Mouse (Mus musculus) urinary bladder, postnatal 14 days (tissue): ENCODE results near the gene Spsb3.

Experiments used
- DNase-seq: peaks from one replicate; pipeline ENCODE4 v3.0.0; 2021; ENCODE audit warnings: low spot score

The Spsb3 gene

DNA sequence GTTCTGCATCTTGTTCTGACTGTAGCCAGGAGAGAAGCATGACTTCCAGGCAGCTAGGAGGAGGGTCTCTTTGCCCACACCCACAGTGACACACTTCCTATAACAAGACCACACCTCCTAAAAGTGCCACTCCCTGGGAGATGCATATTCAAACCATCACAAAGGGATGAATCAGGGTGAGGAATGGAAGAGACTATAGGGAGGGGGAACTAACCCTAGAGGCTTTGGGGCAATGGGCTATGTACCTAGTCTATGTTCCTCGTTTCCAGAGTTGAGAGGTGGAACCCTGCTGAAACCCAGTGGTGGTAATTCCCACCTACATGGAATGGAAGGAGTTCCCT lies 12.1 kb upstream of the Spsb3 start:
- no peak for DNase-seq

DNA sequence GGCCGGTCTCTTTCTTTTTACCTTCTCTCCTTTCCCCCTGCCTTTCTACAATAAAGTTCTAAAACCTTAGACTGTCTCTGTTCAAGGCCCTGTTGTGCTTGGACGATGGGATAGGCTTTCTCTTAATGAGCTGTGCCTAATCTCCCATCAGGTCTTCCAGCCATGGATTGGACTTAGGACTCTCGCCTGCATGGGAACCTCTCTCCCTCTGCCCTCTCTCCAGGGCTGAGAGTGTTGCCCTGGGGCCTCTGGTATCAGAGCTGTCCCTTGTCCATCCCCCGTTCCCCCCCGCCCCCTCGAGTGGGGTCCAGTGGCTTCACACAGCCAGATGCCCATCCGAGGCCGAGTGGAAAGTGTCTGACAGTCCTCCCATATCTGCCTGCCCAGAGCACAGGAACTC lies 11.5 kb upstream of the Spsb3 start:
- no peak for DNase-seq

DNA sequence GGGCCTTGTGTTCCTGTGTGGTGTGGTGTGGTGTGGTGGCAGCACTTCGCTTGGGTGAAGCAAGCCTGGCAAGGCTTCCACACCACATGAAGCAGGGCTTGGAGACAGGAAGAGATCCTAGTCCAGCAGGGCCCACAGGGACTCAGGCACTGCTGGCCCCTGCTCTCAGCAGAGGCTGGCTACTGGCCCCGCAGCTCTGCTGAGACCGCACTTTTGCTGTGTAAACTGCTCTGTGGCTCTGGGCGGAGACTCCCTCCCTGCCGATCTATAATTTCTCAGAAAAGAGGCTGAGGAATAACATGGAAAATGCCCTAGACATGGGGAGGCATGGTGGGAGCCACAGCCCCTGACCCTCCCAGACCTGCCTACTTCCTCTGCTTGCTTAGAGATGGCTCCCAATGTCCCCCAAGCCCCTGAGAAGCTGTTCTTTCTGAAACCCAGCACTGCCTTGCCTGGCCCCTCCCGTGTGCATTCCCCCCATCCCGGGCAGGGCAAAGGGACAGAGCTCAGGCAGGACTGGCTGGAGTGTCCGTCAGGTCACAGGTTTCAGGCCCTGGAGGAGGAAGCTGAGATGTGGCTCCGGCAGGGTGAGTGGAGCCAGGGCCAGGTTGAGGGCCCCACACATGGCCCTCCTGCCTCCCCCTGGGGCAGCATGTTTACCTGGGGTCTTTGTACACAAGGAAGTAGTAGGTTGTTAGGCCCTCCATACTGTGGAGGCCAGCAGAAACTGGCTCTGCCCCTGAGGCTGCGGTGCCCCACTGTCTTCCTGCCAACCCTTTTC lies 8.9 kb upstream of the Spsb3 start:
- no peak for DNase-seq

DNA sequence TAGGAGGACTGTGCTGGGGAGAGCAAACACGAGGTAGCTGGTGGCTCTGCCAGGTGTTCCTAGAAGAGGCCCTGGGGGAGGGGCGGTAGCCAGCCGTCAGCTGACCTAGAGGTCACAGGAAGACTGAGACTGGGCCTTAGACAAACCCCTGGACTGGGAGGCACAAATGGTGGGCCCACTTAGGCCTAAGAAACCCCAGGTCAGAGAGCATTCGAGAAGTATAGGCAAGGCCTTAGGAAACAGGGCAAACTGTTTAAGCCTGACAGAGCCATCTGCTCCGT lies 8.4 kb upstream of the Spsb3 start:
- no peak for DNase-seq

DNA sequence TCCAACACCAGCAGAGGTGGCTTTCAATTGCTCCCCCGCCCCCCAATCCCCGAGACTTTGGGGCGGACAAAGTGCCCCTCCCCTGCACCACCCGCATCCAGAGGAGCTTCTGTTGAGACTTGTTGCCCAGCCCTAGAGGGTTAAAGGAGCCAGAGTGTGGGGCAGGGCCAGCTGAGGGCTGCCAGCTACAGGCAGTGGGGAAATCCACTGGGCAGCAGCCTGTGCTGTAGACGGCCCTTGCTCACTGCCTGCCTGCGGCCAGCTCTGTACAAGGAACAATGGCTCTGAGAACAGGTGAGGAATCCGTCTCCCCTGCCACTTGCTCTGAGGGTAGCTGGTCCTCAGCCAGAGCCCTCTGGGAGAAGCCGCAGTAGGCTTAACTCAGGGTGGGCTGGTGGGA lies 7.9 kb upstream of the Spsb3 start:
- no peak for DNase-seq

DNA sequence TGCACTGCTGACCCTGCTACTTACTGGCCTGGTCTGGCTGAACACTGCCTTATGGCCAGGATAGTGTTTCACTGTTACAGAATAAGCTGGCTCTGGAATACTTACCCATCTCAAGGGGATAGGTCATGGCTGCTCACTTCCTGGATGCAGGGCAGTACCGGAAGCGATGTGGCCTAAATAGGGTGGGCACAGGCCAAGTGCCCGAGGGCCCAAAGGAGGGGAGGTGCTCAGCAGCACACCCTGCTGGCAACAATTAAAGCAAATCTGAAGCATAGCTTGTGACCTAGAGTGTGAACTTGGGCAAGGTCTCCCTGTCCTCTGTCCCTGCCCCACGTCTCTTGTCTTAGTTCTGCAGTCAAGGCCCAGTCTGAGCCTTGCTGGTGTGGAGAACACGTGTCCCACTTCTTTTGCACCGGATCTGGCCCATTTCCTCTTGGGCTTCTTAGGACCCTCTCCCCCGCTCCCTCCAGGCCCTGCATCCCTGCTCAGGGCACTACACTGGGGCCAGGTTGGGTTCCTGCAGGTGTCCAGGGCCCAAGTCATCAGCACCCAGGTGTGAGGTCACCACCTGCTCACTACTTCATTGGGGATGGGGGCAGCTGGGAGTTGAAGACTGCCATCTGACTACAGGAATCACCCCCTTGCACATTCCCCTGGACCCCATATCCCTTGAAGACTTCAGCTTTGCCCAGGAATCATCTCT lies 4.6 kb upstream of the Spsb3 start:
- no peak for DNase-seq

DNA sequence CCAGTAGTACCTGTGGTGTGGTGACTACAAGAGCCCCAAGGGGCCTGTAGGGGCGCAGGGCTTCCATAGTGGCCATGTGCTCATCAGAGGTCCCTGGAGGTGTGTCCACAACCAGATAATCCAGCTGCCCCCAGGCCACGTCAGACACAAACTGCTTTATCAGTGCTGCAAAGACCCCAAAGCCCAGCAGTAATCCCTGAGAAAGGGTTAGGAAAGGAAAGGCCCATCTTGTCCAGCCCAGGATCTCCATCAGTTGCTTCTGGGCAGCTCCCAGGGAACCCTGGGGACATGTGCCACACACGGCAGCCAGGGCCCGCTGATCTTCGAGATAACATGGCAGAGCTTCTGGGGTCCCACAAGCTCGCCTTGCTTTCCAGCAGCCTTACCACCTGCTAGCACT lies 2.1 kb upstream of the Spsb3 start:
- no peak for DNase-seq

DNA sequence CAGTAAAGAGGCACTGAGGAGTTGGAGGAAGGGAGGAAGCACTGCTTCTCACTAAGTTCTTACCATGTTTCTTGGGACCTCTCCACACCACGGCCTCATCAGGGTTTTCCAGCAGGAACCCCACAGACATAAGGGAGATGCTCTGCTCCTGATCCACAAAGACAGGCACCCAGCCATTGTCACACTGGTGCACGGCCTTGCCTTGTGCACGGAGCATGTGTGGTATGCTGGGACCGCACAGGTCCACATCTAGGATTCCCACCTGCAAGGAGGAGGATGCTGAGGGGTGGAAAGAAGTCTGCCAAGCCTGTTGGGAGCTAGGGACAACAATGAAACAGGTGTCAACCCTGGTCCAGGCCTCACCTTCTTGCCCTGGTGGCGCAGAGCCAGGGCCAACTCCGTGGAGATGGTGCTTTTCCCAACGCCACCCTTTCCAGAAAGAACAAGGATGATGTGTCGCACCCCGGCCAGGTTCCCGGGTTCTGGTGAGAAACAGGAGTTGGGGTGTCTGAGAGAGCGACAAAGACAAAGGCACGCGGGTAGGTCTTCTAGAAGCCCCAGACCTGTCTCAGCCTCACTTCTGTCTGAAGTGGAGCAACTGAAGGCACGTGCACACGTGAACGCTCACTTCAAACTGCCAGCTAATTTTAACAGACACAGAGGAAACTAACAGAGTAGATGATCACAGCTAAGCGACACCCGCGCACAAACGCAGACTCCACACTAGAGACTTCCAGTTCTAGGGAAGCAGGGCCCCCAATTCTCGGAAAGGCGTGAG lies 898 bp upstream of the Spsb3 start:
- DNase-seq, result no peak

DNA sequence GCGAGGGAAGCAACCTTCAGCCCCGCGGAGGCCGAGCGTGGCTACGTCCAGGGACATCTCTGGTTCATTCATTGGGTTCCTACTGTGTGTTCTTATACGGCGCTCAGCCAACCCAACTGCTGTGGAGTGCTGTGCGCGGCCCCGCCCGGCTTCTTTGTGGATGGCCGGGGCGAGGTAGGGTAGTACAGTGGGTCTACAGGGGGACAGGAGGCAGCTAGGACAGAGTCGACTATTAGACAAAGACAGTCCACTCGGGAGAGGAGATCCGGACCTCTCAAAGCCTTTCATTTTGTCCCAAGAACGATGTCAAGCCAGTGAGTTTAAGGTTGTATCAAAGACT lies 459 bp downstream of the Spsb3 start:
- DNase-seq, result no peak

DNA sequence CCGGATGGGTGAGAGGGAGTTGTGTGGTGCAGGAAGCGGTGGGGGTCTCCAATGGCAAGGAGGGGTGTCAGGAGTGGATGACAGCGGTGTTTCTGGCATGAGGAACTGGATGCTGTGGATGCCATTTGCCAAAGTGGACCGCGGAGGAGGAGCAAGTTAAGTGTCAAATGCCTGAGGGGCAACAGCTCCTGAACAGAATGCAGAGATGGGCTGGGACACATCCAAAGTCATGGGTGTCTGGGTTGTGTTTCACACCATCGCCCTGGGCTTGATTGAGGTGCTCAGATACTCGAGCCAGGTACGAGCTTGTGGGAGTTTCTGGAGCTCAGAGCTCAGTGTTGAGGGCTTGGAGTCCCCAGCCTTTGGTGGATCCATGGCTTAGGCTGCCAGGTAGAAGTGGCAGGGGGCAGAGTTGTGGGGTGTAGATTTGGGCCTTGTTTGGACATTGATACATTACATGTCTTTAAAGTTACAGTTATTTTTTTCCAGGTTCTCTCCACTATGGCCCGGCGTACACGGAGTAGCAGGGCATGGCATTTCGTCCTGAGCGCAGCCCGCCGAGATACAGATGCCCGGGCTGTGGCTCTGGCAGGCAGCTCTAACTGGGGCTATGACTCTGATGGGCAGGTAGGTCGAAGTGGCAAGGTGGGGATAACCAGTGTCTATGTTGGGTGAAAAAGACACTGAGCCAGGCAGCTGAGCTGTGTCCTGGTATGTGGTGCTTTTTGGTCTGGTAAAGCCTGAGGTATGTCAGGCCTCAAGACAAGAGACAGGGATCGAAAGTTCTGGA lies 1.0 kb downstream of the Spsb3 start:
- DNase-seq, result no peak

DNA sequence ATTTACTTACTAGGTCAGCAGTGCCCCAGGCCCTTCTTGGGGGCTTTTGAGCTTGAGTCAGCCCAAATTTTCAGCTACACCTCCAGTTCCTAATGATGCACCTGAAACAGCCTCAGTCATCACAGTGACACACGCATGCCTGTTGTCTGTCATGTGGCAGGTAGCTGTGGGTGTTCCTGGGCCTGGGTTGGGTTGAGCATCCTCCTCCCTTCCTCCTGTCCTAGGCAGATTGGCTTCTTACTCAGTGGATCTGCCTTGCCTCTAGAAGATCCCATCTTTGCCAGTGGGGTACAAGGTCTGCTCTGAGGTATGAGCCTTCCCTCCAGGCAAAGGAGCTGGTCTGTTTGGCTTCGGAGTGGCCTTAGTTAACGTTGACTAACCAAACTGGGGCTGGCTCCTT lies 2.4 kb downstream of the Spsb3 start:
- no peak for DNase-seq

DNA sequence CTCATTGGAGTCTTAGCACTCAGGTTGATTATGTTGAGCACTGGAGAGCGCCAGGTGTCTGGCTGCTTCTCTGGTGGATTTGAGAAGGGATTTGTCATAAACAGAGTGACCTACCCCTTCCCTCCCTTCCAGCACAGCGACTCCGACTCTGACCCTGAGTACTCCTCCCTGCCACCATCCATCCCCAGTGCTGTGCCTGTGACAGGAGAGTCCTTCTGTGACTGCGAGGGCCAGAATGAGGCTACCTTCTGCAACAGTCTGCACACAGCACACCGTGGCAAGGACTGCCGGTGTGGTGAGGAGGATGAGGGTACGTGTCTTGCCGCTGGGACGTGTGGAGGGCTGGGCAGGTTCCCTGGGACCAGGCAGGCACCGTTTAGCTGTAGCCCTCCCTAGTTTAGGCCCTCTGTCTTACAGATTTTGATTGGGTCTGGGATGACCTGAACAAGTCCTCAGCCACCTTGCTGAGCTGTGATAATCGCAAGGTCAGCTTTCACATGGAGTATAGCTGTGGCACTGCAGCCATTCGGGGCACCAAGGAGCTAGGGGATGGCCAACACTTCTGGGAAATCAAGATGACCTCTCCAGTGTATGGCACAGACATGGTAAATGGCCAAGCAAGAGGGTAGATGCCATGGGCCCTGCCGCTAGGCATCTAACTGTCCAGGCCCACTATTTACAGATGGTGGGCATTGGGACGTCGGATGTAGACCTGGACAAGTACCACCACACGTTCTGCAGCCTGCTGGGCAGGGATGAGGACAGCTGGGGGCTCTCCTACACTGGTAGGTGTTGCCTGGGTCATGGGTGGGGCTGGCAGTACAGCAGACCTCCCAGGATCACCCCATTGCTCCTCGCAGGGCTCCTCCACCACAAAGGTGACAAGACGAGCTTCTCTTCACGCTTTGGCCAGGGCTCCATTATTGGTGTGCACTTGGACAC lies 4.0 kb downstream of the Spsb3 start:
- DNase-seq, result no peak

DNA sequence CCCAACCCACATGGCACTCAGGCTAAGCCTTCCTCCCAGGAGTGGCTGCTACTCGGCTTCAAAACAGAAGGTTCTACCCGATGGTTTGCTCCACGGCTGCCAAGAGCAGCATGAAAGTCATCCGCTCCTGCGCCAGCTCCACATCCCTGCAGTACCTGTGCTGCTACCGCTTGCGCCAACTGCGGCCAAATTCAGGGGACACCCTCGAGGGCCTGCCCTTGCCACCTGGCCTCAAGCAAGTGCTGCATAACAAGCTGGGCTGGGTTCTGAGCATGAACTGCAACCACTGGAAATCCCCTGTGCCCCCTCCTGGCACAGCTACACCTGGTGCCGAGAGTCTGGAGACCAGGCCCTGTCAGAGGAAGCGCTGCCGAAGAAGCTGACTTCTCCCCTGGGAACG lies 4.9 kb downstream of the Spsb3 start:
- DNase-seq, result no peak

DNA sequence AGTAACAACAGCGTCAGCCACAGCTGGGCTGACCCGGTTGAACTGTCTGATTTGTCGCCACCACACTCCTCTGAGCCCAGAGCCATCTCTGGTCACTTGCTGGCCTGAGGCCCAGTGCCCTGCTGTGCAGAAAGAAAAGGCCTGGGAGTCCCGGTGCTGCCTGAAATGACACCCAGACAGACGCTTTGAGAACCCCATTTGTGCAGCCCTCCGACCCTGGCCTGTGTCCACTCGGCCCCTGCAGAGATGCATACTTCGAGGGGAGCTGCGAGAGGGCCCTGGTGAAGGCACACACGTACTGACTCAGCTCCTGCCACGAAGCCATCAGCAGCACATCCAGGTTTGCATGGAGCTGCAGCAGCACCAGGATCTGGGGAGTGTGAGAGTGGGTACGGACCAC lies 6.3 kb downstream of the Spsb3 start:
- no peak for DNase-seq

DNA sequence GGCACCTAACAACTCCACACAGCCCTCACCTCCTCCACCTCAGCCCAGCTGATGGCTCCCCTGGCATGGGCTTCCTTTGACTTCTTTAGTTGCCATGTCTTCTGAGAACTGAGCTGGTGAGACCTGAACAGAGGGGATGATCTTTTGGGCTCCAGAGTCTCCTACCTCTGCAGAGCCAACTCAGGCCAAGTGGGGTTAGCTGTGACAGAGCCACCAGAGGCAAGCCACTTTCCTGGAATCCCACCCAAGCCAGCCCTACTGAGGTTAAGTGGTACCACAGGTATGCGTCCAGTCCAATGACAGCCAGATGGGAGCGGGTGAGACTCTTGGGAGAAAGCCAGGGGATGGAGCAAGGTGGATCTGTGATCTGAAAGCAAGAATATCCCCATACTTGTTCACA lies 6.8 kb downstream of the Spsb3 start:
- no peak for DNase-seq

DNA sequence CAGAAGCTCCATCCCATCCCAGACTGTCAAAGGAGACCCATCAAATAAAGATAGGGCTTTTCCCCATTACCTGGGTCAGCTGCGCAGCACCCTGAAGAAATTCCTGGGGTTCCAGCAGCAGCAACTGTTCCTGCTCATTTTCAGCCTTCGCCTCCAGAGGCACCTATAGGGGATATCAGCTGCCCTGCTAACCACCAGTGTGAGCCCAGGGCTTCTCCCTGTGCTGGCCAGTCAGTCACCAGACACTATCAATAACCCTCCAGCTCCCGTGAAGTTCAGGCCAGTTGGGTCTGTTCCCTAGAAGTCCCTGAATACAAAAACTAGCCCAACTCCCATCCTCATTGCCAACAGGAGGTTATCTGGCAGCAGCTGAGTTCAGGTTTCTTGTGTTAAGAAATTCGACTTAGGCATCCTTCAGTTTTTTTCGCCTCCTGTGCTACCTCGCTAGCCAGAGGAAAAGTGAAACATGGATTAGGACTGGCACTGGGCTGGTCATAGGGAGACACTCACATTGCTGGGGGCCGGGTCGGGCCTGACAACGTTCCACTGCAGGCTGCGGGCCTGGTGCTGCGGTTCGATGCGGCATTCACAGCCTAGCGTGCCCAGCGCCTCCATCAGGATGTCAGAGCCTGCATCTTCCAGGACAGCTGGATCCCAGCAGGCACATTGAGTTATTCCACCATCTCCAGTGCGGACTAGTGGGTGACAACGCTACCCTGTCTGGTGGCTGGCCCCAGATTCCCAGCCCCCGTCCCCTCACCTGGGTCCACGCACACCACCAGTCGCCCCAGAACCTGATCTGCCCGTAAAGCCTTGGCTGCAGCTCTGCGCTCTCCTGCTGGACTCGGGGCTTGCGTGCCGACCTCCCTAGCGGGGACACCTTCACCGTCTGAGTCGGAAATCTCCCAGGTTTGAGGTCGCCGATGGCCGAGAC lies 7.9 kb downstream of the Spsb3 start:
- no peak for DNase-seq

DNA sequence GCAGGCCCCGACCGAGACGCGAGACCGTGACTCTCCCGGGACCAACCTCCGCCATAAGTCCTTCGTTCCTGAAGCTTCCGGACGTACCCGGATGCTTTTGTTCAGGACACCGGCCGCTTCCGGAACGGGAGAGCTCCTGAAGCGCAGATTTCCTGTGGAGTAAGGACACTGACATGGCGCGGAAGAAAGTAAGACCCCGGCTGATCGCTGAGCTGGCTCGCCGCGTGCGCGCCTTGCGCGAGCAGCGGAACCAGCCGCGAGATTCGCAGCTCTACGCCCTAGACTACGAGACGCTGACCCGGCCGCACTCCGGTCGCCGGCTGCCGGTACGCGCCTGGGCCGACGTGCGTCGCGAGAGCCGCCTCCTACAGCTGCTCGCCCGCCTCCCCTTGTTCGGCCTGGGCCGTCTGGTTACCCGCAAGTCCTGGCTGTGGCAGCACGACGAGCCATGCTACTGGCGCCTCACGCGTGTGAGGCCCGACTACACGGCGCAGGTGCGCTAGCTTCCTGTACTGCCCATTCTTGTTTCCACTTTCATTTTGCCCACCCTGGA lies 8.6 kb downstream of the Spsb3 start, which contains the start of the genes Eme2 and Mrps34:
Gene Eme2 (minus strand): TSS at position 93 of the 553 bp plus-strand sequence.
Gene Mrps34 (plus strand): TSS at position 122 of the 553 bp plus-strand sequence.
- DNase-seq, result peak; percentile 84

DNA sequence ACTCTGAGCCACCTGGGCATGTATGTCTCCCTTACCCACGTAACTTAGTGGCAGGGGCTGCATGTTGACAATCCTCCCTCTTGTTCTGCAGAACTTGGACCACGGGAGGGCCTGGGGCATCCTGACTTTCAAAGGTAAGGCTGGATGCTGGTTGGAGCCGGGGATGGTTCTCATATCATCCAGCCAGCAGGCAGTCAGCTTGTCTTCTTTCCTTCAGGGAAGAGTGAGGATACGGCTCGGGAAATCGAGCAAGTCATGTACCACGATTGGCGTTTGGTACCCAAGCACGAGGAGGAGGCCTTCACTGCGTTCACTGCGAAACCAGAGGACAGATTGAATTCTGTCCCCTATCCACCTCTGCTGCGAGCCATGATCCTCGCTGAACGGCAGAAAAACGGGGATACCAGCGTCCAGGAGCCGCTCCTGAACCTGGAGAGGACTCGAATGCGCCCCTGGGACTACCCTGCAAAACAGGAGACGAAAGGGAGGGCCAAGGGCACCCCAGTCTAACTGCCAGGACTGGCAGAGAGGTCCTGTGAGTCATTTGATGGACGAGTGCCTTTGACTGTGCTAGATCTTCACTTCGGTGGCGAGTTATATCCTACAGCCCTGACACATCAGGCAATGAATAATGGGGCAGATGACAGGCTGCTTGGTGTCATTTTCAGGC lies 9.3 kb downstream of the Spsb3 start:
- no peak for DNase-seq

DNA sequence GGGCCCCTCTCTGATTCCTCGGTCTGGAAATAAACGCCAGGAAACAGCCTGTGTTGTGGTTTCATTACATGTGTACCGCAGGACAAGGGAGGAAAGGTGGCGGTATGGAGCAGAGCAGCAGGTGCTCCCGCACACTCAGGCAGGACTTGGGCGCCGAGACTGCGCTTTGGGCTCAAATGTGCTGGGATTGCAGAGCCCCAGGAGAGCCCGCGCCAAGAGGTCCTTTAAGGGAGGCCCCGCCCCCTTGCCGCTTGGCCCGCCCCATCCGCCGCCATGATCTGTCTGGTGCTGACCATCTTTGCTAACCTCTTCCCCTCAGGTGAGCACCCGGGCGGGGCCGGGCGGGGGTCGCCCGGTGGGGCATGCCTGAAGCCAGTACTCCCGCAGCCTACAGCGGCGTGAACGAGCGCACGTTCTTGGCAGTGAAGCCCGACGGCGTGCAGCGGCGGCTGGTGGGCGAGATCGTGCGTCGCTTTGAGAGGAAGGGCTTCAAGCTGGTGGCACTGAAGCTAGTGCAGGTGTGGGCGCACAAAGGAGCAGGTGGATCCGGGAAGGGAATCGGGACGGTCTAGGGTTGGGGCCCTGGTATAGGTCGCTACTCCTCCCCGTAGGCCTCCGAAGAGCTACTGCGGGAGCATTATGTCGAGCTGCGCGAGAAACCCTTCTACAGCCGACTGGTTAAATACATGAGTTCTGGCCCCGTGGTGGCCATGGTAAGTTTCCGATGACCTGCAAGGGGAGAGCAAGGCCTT lies 10.0 kb downstream of the Spsb3 start, which contains the start of gene Nme3:
Gene Nme3 (plus strand): TSS at position 260 of the 752 bp plus-strand sequence.
- DNase-seq, result peak; percentile 77
